Mouse (Mus musculus) limb, embryonic 12.5 days (tissue): Measurements from ENCODE around the gene Bcap31. TPM values are rescaled to one million over a fixed set of nuclear protein-coding genes. Genes with fewer than 3 reads are reported as not detected.

Experiments used
- ATAC-seq: fragments of 200-750 bp; cut with Nextera tagmentation; 2 replicates; pipeline ENCODE4 v1.8.0; 2017; ENCODE audit warnings: low read depth, moderate TSS enrichment; ENCODE audit not compliant: insufficient number of reproducible peaks, insufficient read depth, low FRiP score, low TSS enrichment
- H3K27ac ChIP-seq: fragments of 300-500 bp; sonication (generic); 2 replicates; pipeline ENCODE4 v1.5.1; 2016; ENCODE audit warnings: mild to moderate bottlenecking, moderate library complexity
- H3K27me3 ChIP-seq: fragments of 300-500 bp; sonication (generic); 2 replicates; pipeline ENCODE4 v1.6.1; 2016; ENCODE audit warnings: mild to moderate bottlenecking, moderate library complexity
- H3K36me3 ChIP-seq: fragments of 300-500 bp; sonication (generic); 2 replicates; pipeline ENCODE4 v1.6.1; 2016; ENCODE audit warnings: mild to moderate bottlenecking, moderate library complexity
- H3K4me1 ChIP-seq: fragments of 300-500 bp; sonication (generic); replicated peaks from 2 replicates; pipeline ENCODE4 v1.6.1; 2016
- H3K4me2 ChIP-seq: fragments of 300-500 bp; sonication (generic); 2 replicates; pipeline ENCODE4 v1.6.1; 2016; ENCODE audit warnings: mild to moderate bottlenecking, moderate library complexity
- H3K4me3 ChIP-seq: fragments of 300-500 bp; sonication (generic); replicated peaks from 2 replicates; pipeline ENCODE4 v1.5.1; 2016; ENCODE audit warnings: mild to moderate bottlenecking
- H3K9ac ChIP-seq: fragments of 300-500 bp; sonication (generic); replicated peaks from 2 replicates; pipeline ENCODE4 v1.6.1; 2016; ENCODE audit warnings: mild to moderate bottlenecking, moderate library complexity
- H3K9me3 ChIP-seq: fragments of 300-500 bp; sonication (generic); 2 replicates; pipeline ENCODE4 v1.6.1; 2016; ENCODE audit warnings: mild to moderate bottlenecking, moderate library complexity
- WGBS: fragments of 180-500 bp; shearing (Covaris S2); methylation state at CpG from one replicate; pipeline ENCODE4 v1.1.7; 2016; 5-methylcytosine and 5-hydroxymethylcytosine counted together
- polyA plus RNA-seq: library from polyadenylated mRNA; unstranded; fragments of >200 nt; fragmentation: Nextera tagmentation; extraction: Ambion mirVana; gene quantifications from 2 replicates; pipeline ENCODE4 v1.2.1, GENCODE M21; 2016

Bcap31 gene
- polyA plus RNA-seq, 1 experiment from 2014 or later: 154 TPM

DNA sequence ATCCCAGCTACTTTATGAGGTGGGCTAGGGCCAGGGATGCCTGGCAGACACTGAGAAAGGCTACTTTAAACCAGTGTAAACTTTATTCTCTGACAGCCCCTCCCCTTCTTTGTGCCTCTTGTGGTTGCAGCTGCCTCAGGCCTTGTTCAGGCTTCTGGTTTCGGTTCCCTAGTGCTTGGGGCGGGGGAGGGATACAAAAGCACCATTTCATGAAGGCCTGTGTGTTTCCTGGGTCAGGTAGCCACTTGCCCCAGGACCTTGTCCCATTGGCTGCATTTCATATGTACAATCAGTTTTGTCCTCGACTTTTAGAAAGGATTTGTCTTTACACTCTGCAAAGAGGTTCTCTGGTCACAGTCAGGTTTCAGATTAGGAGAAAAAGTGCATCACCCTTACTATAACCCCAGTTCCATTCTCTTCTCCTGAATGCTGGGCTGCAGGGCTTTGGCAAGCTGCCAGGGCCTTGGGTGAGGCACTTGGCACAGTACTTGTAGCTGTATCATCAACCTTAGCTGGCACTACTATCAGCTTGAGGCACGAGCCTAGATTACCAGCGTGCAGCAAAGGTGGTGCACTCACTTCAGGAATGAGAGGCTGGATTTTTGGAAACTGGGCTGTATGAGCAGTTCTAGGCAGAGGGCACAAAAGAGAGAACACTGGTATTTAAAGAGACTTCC is 2.8 kb upstream of the Bcap31 start:
- no peak for ATAC-seq
- WGBS: 50% methylated on average over 5 of the region's 5 CpGs
- H3K9ac ChIP-seq: no peak overlapping the region

DNA sequence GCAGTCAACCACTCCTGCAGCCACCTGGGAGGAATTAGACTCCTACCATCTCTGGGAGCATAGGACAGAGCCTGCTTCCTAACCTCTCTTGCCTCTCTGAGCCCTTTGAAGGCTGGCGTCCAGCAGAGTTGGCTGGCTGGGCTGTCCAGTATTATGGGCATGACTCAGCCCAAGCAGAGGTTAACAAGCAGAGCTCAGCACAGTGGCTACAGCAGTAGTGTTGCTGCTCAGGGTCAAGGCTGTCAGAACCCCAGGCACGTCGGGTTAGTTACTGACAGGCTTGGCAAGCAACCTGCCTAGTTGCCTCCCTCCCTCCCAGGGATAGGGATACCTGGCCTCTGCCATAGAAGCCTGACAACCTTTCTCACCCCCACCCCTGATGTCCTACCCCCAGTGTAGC is 2.3 kb upstream of the Bcap31 start:
- ATAC-seq: no peak
- 49% methylated on average over 3 of the region's 3 CpGs for WGBS
- H3K9ac ChIP-seq: no peak overlapping the region
- peak overlapping the region; percentile 41; the same call in 1 of the 2 replicates for H3K27ac ChIP-seq
- peaks cover 19% of the 10 kb centered on the region; the same call in 1 of the 2 replicates for H3K4me1 ChIP-seq
- no peak overlapping the region for H3K4me3 ChIP-seq
- H3K36me3 ChIP-seq: peaks cover 5% of the 10 kb centered on the region; the same call in 1 of the 2 replicates
- no peaks in the 10 kb centered on the region for H3K9me3 ChIP-seq
- H3K4me2 ChIP-seq: peak overlapping the region; percentile 63
- peaks cover 23% of the 10 kb centered on the region for H3K27me3 ChIP-seq

More for the DNA sequence above, 2.8 kb upstream of the Bcap31 start:
- H3K36me3 ChIP-seq: peaks cover 5% of the 10 kb centered on the region; the same call in 1 of the 2 replicates
- peak overlapping the region; percentile 63 for H3K4me2 ChIP-seq
- peaks cover 19% of the 10 kb centered on the region; the same call in 1 of the 2 replicates for H3K4me1 ChIP-seq
- H3K4me3 ChIP-seq: no peak overlapping the region
- H3K27me3 ChIP-seq: peaks cover 23% of the 10 kb centered on the region
- peak overlapping the region; percentile 41; the same call in 1 of the 2 replicates for H3K27ac ChIP-seq
- H3K9me3 ChIP-seq: no peaks in the 10 kb centered on the region

DNA sequence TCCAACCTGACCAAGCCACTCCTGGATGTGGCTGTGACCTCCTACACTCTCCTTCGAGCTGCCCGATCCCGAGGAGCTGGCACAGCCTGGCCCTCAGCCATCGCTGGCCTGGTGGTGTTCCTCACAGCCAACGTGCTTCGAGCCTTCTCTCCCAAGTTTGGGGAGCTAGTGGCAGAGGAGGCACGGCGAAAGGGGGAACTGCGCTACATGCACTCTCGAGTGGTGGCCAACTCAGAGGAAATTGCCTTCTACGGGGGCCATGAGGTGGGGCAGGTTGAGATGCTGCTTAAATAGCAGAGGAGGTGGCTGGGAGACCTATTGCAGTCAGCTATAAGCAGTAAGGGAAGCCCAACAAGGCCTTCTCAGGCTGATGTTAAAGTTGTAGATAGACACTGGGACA is 1.7 kb upstream of the Bcap31 start:
- H3K36me3 ChIP-seq: peaks cover 5% of the 10 kb centered on the region; the same call in 1 of the 2 replicates
- H3K9me3 ChIP-seq: no peaks in the 10 kb centered on the region
- no peak for ATAC-seq
- no peak overlapping the region; the same call in 1 of the 2 replicates for H3K27ac ChIP-seq
- H3K27me3 ChIP-seq: peaks cover 23% of the 10 kb centered on the region
- H3K4me3 ChIP-seq: peak overlapping the region; percentile 53
- peak overlapping the region; percentile 63 for H3K4me2 ChIP-seq
- H3K4me1 ChIP-seq: peaks cover 19% of the 10 kb centered on the region; the same call in 1 of the 2 replicates
- peak overlapping the region; percentile 34; the same call in 1 of the 2 replicates for H3K9ac ChIP-seq
- 61% methylated on average over 11 of the region's 11 CpGs for WGBS

DNA sequence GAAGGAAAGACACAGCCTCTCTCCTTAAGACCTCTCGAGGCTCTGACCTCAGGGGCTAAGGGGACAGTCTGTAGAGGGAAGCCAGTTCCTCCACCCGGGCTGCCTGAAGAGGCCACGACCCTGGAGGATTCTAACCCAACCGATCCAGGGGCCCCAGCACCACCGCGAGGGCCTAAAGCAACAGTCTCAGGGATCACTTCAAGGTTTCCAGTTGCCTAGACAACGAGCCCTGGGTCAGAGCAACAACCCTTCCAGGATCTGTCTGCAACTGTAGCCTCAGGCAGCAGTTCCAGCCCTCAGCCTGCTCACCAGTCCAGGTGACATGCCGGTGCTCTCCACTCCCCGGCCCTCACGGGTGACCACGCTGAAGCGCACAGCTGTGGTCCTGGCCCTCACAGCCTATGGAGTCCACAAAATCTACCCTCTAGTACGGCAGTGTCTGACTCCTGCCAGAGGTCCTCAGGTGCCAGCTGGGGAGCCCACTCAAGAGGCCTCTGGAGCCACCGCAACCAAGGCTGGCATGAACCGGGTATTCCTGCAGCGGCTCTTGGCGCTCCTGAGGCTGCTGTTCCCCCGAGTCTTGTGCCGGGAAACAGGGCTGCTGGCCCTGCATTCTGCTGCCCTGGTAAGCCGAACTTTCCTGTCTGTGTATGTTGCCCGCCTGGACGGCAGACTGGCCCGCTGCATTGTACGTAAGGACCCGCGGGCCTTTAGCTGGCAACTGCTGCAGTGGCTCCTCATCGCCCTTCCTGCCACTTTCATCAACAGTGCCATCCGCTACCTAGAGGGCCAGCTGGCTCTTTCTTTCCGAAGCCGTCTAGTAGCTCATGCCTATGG is 952 bp upstream of the Bcap31 start:
- Histone ChIP-seq H3K4me1 (peaks cover 19% of the 10 kb centered on the region; the same call in 1 of the 2 replicates), H3K9ac (peak overlapping the region; percentile 34; the same call in 1 of the 2 replicates), H3K27me3 (peaks cover 23% of the 10 kb centered on the region), H3K9me3 (no peaks in the 10 kb centered on the region), H3K36me3 (peaks cover 11% of the 10 kb centered on the region; the same call in 1 of the 2 replicates), H3K4me3 (peak overlapping the region; percentile 53), H3K27ac (peak overlapping the region; percentile 78), H3K4me2 (peak overlapping the region; percentile 63)
- ATAC-seq: peak; percentile 45
- 30% methylated on average over 30 of the region's 30 CpGs for WGBS

DNA sequence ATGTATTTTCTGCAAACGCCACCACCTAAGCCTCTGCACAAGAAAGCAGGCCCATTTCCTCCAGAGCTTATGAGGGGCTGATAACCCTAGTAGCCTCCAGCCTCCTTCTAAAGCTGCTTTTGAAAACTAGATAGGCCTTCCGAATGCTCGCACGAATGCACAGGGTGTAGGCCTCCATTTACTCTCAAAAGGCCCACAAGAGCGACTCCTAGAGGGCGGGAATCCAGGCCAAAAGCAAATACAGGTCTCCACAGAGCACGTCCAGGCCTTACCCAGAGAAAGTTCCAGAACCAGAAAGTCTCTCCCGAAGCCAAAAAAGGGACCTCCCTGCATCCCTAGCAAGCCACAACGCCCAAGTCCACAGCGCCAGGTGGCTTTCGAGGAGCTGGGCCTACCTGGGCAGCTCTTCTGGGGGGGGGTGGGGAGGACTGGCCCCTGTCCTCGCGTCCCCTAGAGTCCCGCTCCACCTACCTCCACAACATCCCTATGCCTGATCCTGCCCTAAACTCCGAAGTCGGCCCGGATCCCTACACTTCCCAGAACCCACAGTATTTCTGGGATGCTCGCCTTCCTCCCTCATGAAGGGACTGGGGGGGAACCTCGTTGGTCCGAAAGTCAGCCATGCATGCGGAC is 383 bp downstream of the Bcap31 start:
- Histone ChIP-seq H3K4me1 (peaks cover 19% of the 10 kb centered on the region; the same call in 1 of the 2 replicates), H3K4me3 (peak overlapping the region; percentile 53), H3K4me2 (peak overlapping the region; percentile 63), H3K27me3 (peaks cover 23% of the 10 kb centered on the region), H3K9ac (peak overlapping the region; percentile 63), H3K36me3 (peaks cover 16% of the 10 kb centered on the region; the same call in 1 of the 2 replicates), H3K9me3 (no peaks in the 10 kb centered on the region), H3K27ac (peak overlapping the region; percentile 78)
- WGBS: 28% methylated on average over 20 of the region's 21 CpGs
- peak; percentile 62 for ATAC-seq

DNA sequence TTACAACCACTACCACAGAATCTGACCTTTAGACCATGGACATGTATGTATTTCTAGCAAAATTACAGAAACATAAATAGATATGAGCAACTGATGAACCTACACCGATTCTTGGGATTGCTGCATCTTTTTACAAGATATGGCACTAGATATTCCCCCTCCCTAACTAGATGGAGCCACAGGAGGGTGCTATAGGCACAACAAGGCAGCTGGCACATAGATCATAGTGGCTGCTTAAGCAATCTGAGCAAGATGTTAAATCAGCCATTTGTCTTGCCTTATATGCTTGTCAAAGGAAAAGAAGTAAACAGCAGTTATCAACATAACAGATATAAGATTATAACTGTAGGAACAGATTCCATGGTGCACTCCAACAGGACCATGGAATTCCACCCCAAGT is 15.5 kb downstream of the Bcap31 start:
- WGBS: 84% methylated on average over 1 of the region's 1 CpGs

DNA sequence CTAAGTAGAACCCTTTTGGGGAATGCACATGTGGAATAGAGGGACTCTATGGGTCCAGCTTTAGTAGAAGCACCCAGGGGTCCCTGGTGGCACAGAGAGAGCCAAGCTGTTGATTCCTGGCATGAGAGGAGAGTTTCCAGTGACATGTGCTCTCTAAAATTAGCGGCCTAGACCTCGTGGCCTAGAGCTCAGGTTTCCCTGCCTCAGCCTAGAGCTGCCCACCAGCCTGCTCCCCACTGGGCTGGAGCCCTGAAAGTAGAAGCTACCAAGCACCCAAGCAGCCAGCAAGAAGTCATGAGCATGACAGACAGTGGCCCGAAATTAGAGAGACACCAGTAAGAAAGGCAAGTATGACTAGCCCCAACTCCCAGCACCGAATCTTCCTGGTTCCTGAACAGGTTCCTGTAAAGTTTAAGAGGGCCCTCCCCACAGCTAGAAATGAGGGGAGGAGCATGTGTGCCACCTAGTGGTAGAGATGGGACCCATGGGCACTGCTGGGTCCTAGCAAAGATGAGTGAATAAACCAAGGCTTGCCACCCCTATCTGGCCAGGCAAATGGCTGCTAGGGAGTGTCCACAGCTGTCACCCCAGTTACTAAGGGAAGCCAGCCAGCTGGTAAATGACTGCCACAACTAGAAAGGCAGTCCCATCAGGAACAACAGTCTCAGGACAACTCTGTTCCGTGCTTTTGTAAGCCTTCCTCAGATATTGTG is 24.9 kb downstream of the Bcap31 start:
- H3K9me3 ChIP-seq: no peaks in the 10 kb centered on the region
- peaks cover 44% of the 10 kb centered on the region for H3K36me3 ChIP-seq
- no peak overlapping the region for H3K9ac ChIP-seq
- H3K4me3 ChIP-seq: no peak overlapping the region
- 69% methylated on average over 5 of the region's 5 CpGs for WGBS
- H3K4me2 ChIP-seq: no peak overlapping the region
- no peak for ATAC-seq
- H3K4me1 ChIP-seq: no peaks in the 10 kb centered on the region
- H3K27ac ChIP-seq: no peak overlapping the region
- H3K27me3 ChIP-seq: peaks cover 7% of the 10 kb centered on the region; the same call in 1 of the 2 replicates

More for the DNA sequence above, 15.5 kb downstream of the Bcap31 start:
- H3K9me3 ChIP-seq: no peaks in the 10 kb centered on the region
- H3K27ac ChIP-seq: no peak overlapping the region
- H3K27me3 ChIP-seq: no peaks in the 10 kb centered on the region; the same call in 1 of the 2 replicates
- H3K36me3 ChIP-seq: peaks cover 34% of the 10 kb centered on the region
- no peak overlapping the region for H3K4me3 ChIP-seq
- no peaks in the 10 kb centered on the region for H3K4me1 ChIP-seq
- no peak overlapping the region for H3K4me2 ChIP-seq
- ATAC-seq: no peak
- no peak overlapping the region for H3K9ac ChIP-seq

DNA sequence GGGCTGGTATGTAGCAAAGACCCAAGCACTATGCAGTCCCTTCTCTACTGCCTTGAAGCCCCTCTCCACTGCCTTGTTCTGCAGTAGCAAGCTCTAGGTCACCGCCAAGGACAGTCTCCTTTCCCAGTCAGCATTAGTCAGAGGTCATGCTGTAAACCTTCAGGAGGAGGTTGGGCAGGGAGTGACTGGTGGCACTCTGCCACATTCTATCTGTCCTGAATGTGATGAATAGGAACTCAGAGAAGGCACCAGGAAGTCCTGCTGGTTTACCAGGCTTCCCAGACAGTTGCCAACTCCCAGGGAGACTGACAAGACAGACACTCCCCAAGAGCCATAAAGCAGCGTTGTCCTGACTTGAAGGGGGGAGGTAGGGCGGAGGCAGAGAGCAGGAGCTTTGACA is 30.3 kb downstream of the Bcap31 start:
- WGBS: 43% methylated on average over 3 of the region's 3 CpGs
- H3K36me3 ChIP-seq: peaks cover 59% of the 10 kb centered on the region
- no peaks in the 10 kb centered on the region for H3K4me1 ChIP-seq
- no peak overlapping the region for H3K4me2 ChIP-seq
- H3K9ac ChIP-seq: no peak overlapping the region
- H3K4me3 ChIP-seq: no peak overlapping the region
- H3K9me3 ChIP-seq: no peaks in the 10 kb centered on the region
- peaks cover 7% of the 10 kb centered on the region for H3K27me3 ChIP-seq
- H3K27ac ChIP-seq: no peak overlapping the region
- no peak for ATAC-seq

DNA sequence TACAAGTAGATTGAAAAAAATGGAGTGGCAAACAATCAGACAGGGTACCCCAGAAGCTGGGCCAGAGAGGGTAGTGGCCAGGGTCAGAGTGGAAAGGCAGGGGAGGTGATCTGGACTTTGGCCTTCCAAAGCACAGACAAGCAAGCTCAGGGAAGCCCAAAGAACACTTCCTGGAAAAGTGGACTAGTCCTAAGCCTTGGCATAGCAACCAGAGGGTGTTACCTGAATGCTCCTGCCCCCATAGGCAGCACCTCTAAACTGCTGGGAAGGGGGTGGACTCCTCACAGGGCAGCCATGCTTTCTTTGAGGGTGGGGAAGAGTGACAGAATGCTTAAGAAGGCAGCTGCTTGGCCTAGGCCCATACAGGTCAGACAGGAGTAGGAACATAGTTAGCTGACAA is 31.0 kb downstream of the Bcap31 start:
- Histone ChIP-seq H3K9me3 (no peaks in the 10 kb centered on the region), H3K9ac (no peak overlapping the region), H3K27ac (no peak overlapping the region), H3K27me3 (peaks cover 7% of the 10 kb centered on the region), H3K36me3 (peaks cover 63% of the 10 kb centered on the region), H3K4me1 (no peaks in the 10 kb centered on the region), H3K4me2 (no peak overlapping the region), H3K4me3 (no peak overlapping the region)
- no peak for ATAC-seq

DNA sequence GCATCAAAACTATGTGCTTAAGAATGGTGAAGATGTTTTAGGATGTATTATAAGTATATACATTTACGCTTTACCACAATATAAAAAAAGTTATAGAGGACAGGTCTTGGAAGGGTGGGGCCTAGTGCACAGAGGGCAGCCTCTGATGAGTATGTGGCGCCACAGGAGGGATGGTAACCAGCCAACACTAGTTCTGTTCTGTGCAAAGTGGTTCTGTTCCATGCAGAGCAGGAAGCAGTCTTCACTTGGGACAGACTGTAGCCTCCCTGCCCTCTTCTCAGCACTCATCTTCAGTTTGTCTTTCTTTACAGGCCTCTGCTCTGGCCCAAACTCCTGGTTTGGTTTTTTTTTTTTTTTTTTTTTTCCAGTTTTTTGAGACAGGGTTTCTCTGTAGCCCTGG is 31.8 kb downstream of the Bcap31 start:
- Histone ChIP-seq H3K4me3 (no peak overlapping the region), H3K4me2 (no peak overlapping the region), H3K9ac (no peak overlapping the region), H3K27me3 (peaks cover 7% of the 10 kb centered on the region), H3K9me3 (no peaks in the 10 kb centered on the region), H3K27ac (no peak overlapping the region), H3K36me3 (peaks cover 69% of the 10 kb centered on the region), H3K4me1 (no peaks in the 10 kb centered on the region)
- 93% methylated on average over 2 of the region's 2 CpGs for WGBS
- no peak for ATAC-seq
